Mouse (Mus musculus): ENCODE results near the gene Rab1a.
A peak's percentile ranks its signal among the peaks of the same experiment; 100 is the strongest.

The Rab1a gene

GRCm38 (mm10) chr11:20248840-20249239, 47.6 kb downstream of the Rab1a start:
- no peak for DNase-seq

- DNase-seq, result peak; percentile 97
Measured at GRCm38 (mm10) chr11:20249296-20250110, 48.3 kb downstream of the Rab1a start, which contains the start of gene Cep68. Gene Cep68 (minus strand): TSS chr11:20249429.

GRCm38 (mm10) chr11:20250476-20251178, 49.4 kb downstream of the Rab1a start:
- DNase-seq, result no peak

- DNase-seq, result no peak
Measured at GRCm38 (mm10) chr11:20253088-20253487, 51.9 kb downstream of the Rab1a start.

GRCm38 (mm10) chr11:20254791-20255190, 53.6 kb downstream of the Rab1a start:
- no peak for DNase-seq

GRCm38 (mm10) chr11:20262628-20263380, 61.6 kb downstream of the Rab1a start:
- peak; percentile 57 for DNase-seq

- DNase-seq, result no peak
Measured at GRCm38 (mm10) chr11:20269885-20270284, 68.7 kb downstream of the Rab1a start.

- no peak for DNase-seq
Measured at GRCm38 (mm10) chr11:20275974-20276373, 74.7 kb downstream of the Rab1a start.
